Mouse (Mus musculus) forebrain, embryonic 15.5 days (tissue): ENCODE results near the gene Gm11032. TPM values are rescaled to one million over a fixed set of nuclear protein-coding genes. Genes with fewer than 3 reads are reported as not detected.
"Not testable (repeated sequence)": the region's sequence is repeated elsewhere in the genome, so short reads cannot be mapped to it uniquely, and the experiment has no call there.

Source experiments
- ATAC-seq: fragments of 200-750 bp; cut with Nextera tagmentation; replicated peaks from 2 replicates; pipeline ENCODE4 v1.8.0; 2017; ENCODE audit warnings: mild to moderate bottlenecking, moderate TSS enrichment, moderate library complexity
- H3K27ac ChIP-seq: fragments of 300-500 bp; sonication (generic); replicated peaks from 2 replicates; pipeline ENCODE4 v1.5.1; 2015; ENCODE audit warnings: mild to moderate bottlenecking, inconsistent platforms
- H3K27me3 ChIP-seq: fragments of 300-500 bp; sonication (generic); 2 replicates; pipeline ENCODE4 v1.6.1; 2015; ENCODE audit warnings: inconsistent platforms
- H3K36me3 ChIP-seq: fragments of 300-500 bp; sonication (generic); 2 replicates; pipeline ENCODE4 v1.6.1; 2015; ENCODE audit warnings: mild to moderate bottlenecking, inconsistent platforms
- H3K4me1 ChIP-seq: fragments of 300-500 bp; sonication (generic); 2 replicates; pipeline ENCODE4 v1.6.1; 2015; ENCODE audit warnings: inconsistent platforms
- H3K4me2 ChIP-seq: fragments of 300-500 bp; sonication (generic); replicated peaks from 2 replicates; pipeline ENCODE4 v1.6.1; 2015; ENCODE audit warnings: mild to moderate bottlenecking, inconsistent platforms
- H3K4me3 ChIP-seq: fragments of 300-500 bp; sonication (generic); 2 replicates; pipeline ENCODE4 v1.5.1; 2015; ENCODE audit warnings: mild to moderate bottlenecking, inconsistent platforms
- H3K9ac ChIP-seq: fragments of 300-500 bp; sonication (generic); replicated peaks from 2 replicates; pipeline ENCODE4 v1.6.1; 2015; ENCODE audit warnings: mild to moderate bottlenecking, inconsistent platforms
- H3K9me3 ChIP-seq: fragments of 300-500 bp; sonication (generic); 2 replicates; pipeline ENCODE4 v1.6.1; 2016; ENCODE audit warnings: inconsistent platforms
- WGBS: fragments of 180-500 bp; shearing (Covaris S2); methylation state at CpG from one replicate; pipeline ENCODE4 v1.1.7; 2015; ENCODE audit warnings: mixed read lengths; 5-methylcytosine and 5-hydroxymethylcytosine counted together
- polyA plus RNA-seq: library from polyadenylated mRNA; unstranded; fragments of >200 nt; fragmentation: Nextera tagmentation; extraction: Ambion mirVana; gene quantifications from 2 replicates; pipeline ENCODE4 v1.2.1, GENCODE M21; 2015

Gm11032 gene
- polyA plus RNA-seq, 1 experiment from 2014 or later = not detected

DNA sequence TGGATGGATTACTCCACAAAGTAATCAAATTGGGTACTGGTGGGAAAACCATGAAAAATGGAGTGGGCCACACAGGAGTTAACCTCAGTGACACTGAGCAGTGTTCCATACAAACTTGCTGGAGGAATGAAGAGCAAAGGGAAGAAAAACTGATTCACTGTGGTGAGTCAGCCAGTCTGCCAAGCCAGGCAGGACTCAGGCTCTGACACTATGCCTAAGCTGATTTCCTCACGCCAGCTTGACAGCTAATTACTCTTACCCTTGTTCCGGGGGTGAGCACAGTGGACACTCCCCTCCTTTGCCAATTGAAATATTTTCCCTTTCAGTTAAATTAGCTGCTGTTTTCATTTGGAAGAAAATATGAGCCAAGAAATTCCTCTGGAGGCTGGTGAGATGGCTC is 13.6 kb downstream of the Gm11032 start:
- Histone ChIP-seq H3K4me2 (no peak overlapping the region), H3K9ac (no peak overlapping the region), H3K27me3 (0 out of 2 replicates have a peak, but pooled peaks cover 3% of the 10 kb centered on the region), H3K4me3 (no peak overlapping the region), H3K9me3 (no peaks in the 10 kb centered on the region), H3K36me3 (no peaks in the 10 kb centered on the region), H3K4me1 (peaks cover 5% of the 10 kb centered on the region), H3K27ac (no peak overlapping the region)
- 47% methylated on average over 2 of the region's 2 CpGs for WGBS
- ATAC-seq = no peak

DNA sequence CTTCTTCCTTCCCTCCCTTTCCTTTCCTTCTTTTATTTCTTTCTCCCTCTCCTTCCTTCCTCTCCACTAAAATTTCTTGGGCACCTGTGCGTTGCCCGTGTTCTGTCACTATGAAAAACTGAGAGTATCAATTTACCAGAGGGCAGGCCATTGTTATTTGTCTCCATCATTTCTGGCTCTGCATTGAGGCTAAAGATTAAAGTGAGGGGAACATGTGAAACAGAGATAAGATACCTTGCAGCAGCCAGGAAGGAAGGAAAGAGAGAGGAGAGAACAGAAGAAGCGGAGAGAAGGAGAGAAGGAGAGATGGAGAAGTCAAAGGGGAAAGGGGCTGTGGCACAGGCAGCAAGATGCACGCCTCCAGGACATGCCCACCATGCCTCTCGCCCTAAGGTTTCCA is 14.5 kb downstream of the Gm11032 start:
- ATAC-seq = no peak
- Histone ChIP-seq H3K4me2 (no peak overlapping the region), H3K27me3 (0 out of 2 replicates have a peak, but pooled peaks cover 3% of the 10 kb centered on the region), H3K4me3 (no peak overlapping the region), H3K9me3 (no peaks in the 10 kb centered on the region), H3K9ac (no peak overlapping the region), H3K4me1 (peaks cover 10% of the 10 kb centered on the region), H3K27ac (no peak overlapping the region), H3K36me3 (no peaks in the 10 kb centered on the region)
- 76% methylated on average over 5 of the region's 5 CpGs for WGBS

GRCm38 (mm10) chr11:4636782-4637342 is 17.0 kb downstream of the Gm11032 start:
- H3K27me3 ChIP-seq = 0 out of 2 replicates have a peak, but pooled peaks cover 3% of the 10 kb centered on the region
- no peak for ATAC-seq
- H3K4me2 ChIP-seq = peak overlapping the region; percentile 84
- 56% methylated on average over 5 of the region's 5 CpGs for WGBS
- no peak overlapping the region for H3K27ac ChIP-seq
- no peaks in the 10 kb centered on the region for H3K9me3 ChIP-seq
- H3K9ac ChIP-seq = no peak overlapping the region
- H3K4me1 ChIP-seq = peaks cover 10% of the 10 kb centered on the region
- peaks cover 5% of the 10 kb centered on the region; the same call in 1 of the 2 replicates for H3K36me3 ChIP-seq
- peak overlapping the region; percentile 90 for H3K4me3 ChIP-seq

DNA sequence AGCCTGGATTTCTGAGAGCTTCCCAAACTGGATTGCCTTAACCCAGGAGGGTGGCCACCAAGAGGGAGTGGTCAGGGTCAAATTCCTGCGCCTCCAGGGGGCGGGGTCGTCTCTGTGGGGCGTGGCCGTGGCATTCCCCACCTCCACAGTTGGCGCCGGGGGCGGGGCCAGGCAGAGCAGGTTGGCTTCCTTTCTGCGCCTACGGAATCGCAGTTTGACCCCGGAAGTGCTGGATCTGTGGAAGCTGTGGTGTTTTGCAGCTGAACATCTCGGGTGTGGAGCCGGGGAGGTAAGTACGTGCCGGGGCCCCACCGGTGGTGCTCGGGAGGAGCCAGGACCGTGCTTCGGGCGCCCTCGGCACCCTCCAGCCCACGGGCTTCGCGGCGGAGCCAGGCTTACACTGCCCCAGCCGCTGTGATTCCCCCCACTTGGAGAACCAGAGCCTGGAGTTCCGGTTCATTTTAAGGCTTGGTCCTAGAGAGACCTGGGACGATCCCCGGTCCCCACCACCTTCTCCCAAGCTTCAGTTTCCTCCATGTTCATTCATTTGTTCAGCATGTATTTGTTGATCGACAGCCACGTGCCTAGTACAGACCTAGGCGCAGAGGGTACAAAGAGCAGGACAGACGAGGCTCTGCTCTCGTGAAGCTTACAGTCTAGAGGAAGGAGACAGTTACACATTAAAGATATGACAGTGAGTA is 17.8 kb downstream of the Gm11032 start, which contains the start of gene Ascc2:
Ascc2 (plus strand) TSS at position 214 of the 701 bp plus-strand sequence.
- H3K4me3 ChIP-seq = peak within 1 kb of the TSS; percentile 90
- H3K27ac ChIP-seq = peak within 1 kb of the TSS; percentile 32; the same call in 1 of the 2 replicates
- peak within 1 kb of the TSS; percentile 84 for H3K4me2 ChIP-seq
- peak within 1 kb of the TSS; percentile 81 for H3K9ac ChIP-seq
- no peaks in the 10 kb centered on the region for H3K9me3 ChIP-seq
- WGBS = under 1% methylated on average over 35 of the region's 35 CpGs
- H3K27me3 ChIP-seq = 0 out of 2 replicates have a peak, but pooled peaks cover 3% of the 10 kb centered on the region
- peak; percentile 90 for ATAC-seq
- peaks cover 11% of the 10 kb centered on the region; the same call in 1 of the 2 replicates for H3K36me3 ChIP-seq
- peaks cover 10% of the 10 kb centered on the region for H3K4me1 ChIP-seq

- H3K4me2 ChIP-seq = peak overlapping the region; percentile 84
- H3K36me3 ChIP-seq = peaks cover 11% of the 10 kb centered on the region; the same call in 1 of the 2 replicates
- peaks cover 10% of the 10 kb centered on the region for H3K4me1 ChIP-seq
- no peaks in the 10 kb centered on the region for H3K27me3 ChIP-seq
- no peaks in the 10 kb centered on the region for H3K9me3 ChIP-seq
- peak overlapping the region; percentile 90 for H3K4me3 ChIP-seq
- no peak for ATAC-seq
- peak overlapping the region; percentile 81 for H3K9ac ChIP-seq
- WGBS = 27% methylated on average over 7 of the region's 7 CpGs
- H3K27ac ChIP-seq = no peak overlapping the region
These were observed 18.4 kb downstream of the Gm11032 start for GRCm38 (mm10) chr11:4638261-4638660.

DNA sequence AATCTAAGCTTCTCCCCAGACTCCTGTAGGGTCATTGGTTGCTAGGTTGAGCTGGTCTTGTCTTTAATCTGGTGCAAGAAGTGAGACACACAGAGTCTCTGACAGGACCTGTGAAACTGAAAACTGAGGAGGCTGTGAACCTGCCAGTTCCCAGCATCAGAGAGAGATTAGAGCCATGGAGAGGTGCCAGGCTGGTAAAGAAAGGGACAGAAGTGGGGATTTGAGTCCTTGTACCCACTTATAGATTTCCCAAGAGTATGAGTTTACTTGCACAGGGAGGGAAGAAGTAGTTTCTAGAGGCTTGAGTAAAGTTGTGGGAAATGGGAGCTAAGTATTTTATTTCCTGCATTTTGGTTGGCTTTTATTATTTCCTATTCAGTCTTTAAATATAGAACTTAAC is 21.3 kb downstream of the Gm11032 start:
- no peak for ATAC-seq
- H3K4me2 ChIP-seq = no peak overlapping the region
- no peak overlapping the region for H3K27ac ChIP-seq
- no peaks in the 10 kb centered on the region for H3K27me3 ChIP-seq
- peaks cover 11% of the 10 kb centered on the region; the same call in 1 of the 2 replicates for H3K36me3 ChIP-seq
- peaks cover 10% of the 10 kb centered on the region for H3K4me1 ChIP-seq
- H3K9ac ChIP-seq = no peak overlapping the region
- no peak overlapping the region for H3K4me3 ChIP-seq
- no peaks in the 10 kb centered on the region for H3K9me3 ChIP-seq

GRCm38 (mm10) chr11:4643722-4644121 is 23.9 kb downstream of the Gm11032 start:
- 56% methylated on average over 5 of the region's 5 CpGs for WGBS
- Histone ChIP-seq H3K27me3 (no peaks in the 10 kb centered on the region), H3K4me2 (no peak overlapping the region), H3K4me1 (peaks cover 3% of the 10 kb centered on the region), H3K9me3 (no peaks in the 10 kb centered on the region), H3K36me3 (peaks cover 27% of the 10 kb centered on the region), H3K27ac (no peak overlapping the region), H3K9ac (no peak overlapping the region), H3K4me3 (no peak overlapping the region)
- no peak for ATAC-seq

- H3K27ac ChIP-seq, ATAC-seq, H3K9me3 ChIP-seq, H3K4me2 ChIP-seq, H3K4me3 ChIP-seq, H3K27me3 ChIP-seq, H3K4me1 ChIP-seq, H3K9ac ChIP-seq: not testable (repeated sequence)
- H3K36me3 ChIP-seq = peaks cover 40% of the 10 kb centered on the region
- WGBS = 95% methylated on average over 6 of the region's 6 CpGs
These were observed 25.3 kb downstream of the Gm11032 start for GRCm38 (mm10) chr11:4645180-4645579.

DNA sequence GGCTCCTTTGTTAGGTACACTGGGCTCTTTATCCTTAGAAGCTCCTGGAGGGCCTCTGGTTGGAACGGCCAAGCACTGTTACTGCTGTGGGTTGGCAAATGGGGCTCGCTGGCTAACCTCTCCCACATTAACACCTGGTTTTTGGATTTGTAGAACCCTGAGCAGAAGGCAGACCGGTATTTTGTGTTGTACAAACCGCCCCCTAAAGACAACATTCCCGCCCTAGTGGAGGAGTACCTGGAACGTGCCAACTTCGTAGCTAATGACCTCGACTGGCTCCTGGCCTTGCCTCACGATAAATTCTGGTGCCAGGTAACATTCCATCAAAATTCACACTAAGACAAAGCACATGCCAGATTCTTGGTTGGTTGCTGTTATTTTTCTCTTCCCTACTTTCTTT is 26.5 kb downstream of the Gm11032 start:
- H3K4me3 ChIP-seq = no peak overlapping the region
- no peak overlapping the region for H3K9ac ChIP-seq
- H3K4me2 ChIP-seq = no peak overlapping the region
- H3K27me3 ChIP-seq = no peaks in the 10 kb centered on the region
- no peak for ATAC-seq
- no peaks in the 10 kb centered on the region for H3K4me1 ChIP-seq
- 90% methylated on average over 9 of the region's 9 CpGs for WGBS
- H3K27ac ChIP-seq = no peak overlapping the region
- H3K36me3 ChIP-seq = peaks cover 42% of the 10 kb centered on the region
- H3K9me3 ChIP-seq = no peaks in the 10 kb centered on the region

DNA sequence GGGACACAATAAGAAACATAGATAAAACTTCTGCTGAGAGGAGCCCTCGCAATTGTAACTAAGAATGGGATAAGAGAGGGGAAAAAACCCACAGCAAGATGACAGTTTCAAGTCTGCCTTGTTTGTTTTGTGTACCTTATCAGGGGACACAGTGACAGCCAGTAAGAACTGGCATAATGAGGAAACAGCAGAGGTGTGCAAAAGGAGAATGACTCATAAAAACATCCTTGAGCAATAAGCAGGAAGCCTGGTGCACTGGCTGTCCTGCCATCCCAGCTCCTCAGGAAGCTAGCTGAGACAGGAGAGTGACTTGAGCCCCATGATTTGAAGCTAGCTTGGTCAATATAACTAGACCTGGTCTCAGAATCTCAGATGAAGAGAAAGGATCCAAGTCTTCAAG is 40.0 kb downstream of the Gm11032 start:
- H3K4me1 ChIP-seq = peaks cover 14% of the 10 kb centered on the region
- H3K36me3 ChIP-seq = peaks cover 16% of the 10 kb centered on the region
- H3K9me3 ChIP-seq = no peaks in the 10 kb centered on the region
- WGBS = 100% methylated on average over 1 of the region's 1 CpGs
- no peak overlapping the region for H3K4me2 ChIP-seq
- H3K9ac ChIP-seq = no peak overlapping the region
- H3K27ac ChIP-seq = no peak overlapping the region
- no peak for ATAC-seq
- no peaks in the 10 kb centered on the region for H3K27me3 ChIP-seq
- H3K4me3 ChIP-seq = no peak overlapping the region

GRCm38 (mm10) chr11:4660309-4661025 is 40.6 kb downstream of the Gm11032 start:
- no peak for ATAC-seq
- peaks cover 14% of the 10 kb centered on the region for H3K4me1 ChIP-seq
- no peak overlapping the region for H3K9ac ChIP-seq
- 0 out of 2 replicates have a peak overlapping the region, but pooled peaks have one; percentile 54 for H3K27ac ChIP-seq
- H3K4me3 ChIP-seq = no peak overlapping the region
- 84% methylated on average over 7 of the region's 7 CpGs for WGBS
- H3K27me3 ChIP-seq = no peaks in the 10 kb centered on the region
- H3K36me3 ChIP-seq = peaks cover 16% of the 10 kb centered on the region
- H3K4me2 ChIP-seq = no peak overlapping the region
- no peaks in the 10 kb centered on the region for H3K9me3 ChIP-seq

DNA sequence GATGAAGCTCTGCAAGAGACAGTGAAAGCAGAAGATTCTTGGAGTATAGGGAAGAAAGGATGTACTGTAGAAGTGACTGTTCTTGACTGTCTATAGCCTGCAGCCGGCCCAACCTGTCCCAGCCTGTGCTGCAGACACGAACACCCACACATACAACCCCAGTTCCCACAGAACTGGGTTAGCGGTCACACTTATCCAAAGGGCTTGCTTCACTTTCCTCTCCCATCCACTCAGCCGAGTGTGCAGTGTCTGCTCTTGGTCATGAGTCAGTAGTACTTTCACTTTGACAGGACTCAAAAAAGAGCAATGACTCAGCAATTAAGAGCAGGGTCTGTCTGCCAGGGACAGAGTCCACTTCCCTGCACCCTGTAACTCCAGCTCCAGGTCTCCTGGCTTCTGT is 41.5 kb downstream of the Gm11032 start:
- WGBS = 89% methylated on average over 4 of the region's 4 CpGs
- no peaks in the 10 kb centered on the region for H3K9me3 ChIP-seq
- H3K36me3 ChIP-seq = peaks cover 16% of the 10 kb centered on the region
- H3K27me3 ChIP-seq = no peaks in the 10 kb centered on the region
- no peak for ATAC-seq
- H3K9ac ChIP-seq = no peak overlapping the region
- peak overlapping the region; percentile 54; the same call in 1 of the 2 replicates for H3K27ac ChIP-seq
- peaks cover 14% of the 10 kb centered on the region for H3K4me1 ChIP-seq
- no peak overlapping the region for H3K4me3 ChIP-seq
- H3K4me2 ChIP-seq = no peak overlapping the region
